Mouse (Mus musculus): ENCODE results near the gene Upk1a. TPM values are rescaled to one million over a fixed set of nuclear protein-coding genes. Genes with fewer than 3 reads are reported as not detected.

Upk1a gene
- polyA plus RNA-seq, 1 experiment from 2014 or later, result 0.47 TPM

DNA sequence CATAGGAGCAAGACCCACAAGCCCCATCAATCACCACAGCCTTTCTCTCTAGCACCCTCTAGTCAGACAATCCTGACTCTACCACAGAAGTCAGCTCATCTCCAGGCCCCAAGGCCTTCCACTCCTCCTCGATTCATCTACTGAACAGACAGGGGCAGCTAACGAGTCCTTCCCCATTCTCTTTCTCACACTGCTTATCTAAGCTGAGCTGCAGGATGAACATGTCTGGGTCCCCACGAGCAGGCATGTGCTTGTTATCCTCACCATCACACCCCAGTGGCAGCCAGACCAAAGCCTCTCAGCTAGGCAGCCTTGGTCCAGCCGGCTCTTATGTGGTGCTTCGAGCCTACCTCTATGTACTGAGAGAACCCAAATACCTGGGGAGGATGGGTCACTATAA, 40.3 kb downstream of the Upk1a start:
- H3K4me3 ChIP-seq (ENCODE audit: low read depth, low read length), result no peak overlapping the region
- no peak for ATAC-seq (replicated peaks; ENCODE audit: insufficient number of reproducible peaks, low FRiP score, low TSS enrichment)
- H3K4me2 ChIP-seq, result no peak overlapping the region
- H3K27me3 ChIP-seq (ENCODE audit: control insufficient read depth, insufficient read depth, low read length), result no peaks in the 10 kb centered on the region
- no peaks in the 10 kb centered on the region for H3K4me1 ChIP-seq (ENCODE audit: control insufficient read depth, insufficient read depth, low read length)
- peaks cover 72% of the 10 kb centered on the region for H3K36me3 ChIP-seq (ENCODE audit: control insufficient read depth, insufficient read depth, low read length)
- 90% methylated on average over 5 of the region's 5 CpGs for WGBS (ENCODE audit: insufficient replicate concordance)
- H3K27ac ChIP-seq (ENCODE audit: low read depth, low read length), result no peak overlapping the region
- no peak overlapping the region for H3K9ac ChIP-seq (ENCODE audit: low read depth, low read length)
- no peaks in the 10 kb centered on the region for H3K9me3 ChIP-seq (replicated peaks; ENCODE audit: control insufficient read depth, low read length)

GRCm38 (mm10) chr7:30567555-30567954, 45.1 kb downstream of the Upk1a start:
- peaks cover 29% of the 10 kb centered on the region for H3K36me3 ChIP-seq (ENCODE audit: control insufficient read depth, insufficient read depth, low read length)
- 88% methylated on average over 11 of the region's 11 CpGs for WGBS (ENCODE audit: insufficient replicate concordance)
- H3K4me2 ChIP-seq, result no peak overlapping the region
- no peak overlapping the region for H3K27ac ChIP-seq (ENCODE audit: low read depth, low read length)
- no peak overlapping the region for H3K9ac ChIP-seq (ENCODE audit: low read depth, low read length)
- H3K27me3 ChIP-seq (ENCODE audit: control insufficient read depth, insufficient read depth, low read length), result no peaks in the 10 kb centered on the region
- no peak for ATAC-seq (replicated peaks; ENCODE audit: insufficient number of reproducible peaks, low FRiP score, low TSS enrichment)
- H3K4me1 ChIP-seq (ENCODE audit: control insufficient read depth, insufficient read depth, low read length), result peaks cover 5% of the 10 kb centered on the region; the same call in 1 of the 2 replicates
- no peak overlapping the region for H3K4me3 ChIP-seq (ENCODE audit: low read depth, low read length)
- no peaks in the 10 kb centered on the region for H3K9me3 ChIP-seq (replicated peaks; ENCODE audit: control insufficient read depth, low read length)

DNA sequence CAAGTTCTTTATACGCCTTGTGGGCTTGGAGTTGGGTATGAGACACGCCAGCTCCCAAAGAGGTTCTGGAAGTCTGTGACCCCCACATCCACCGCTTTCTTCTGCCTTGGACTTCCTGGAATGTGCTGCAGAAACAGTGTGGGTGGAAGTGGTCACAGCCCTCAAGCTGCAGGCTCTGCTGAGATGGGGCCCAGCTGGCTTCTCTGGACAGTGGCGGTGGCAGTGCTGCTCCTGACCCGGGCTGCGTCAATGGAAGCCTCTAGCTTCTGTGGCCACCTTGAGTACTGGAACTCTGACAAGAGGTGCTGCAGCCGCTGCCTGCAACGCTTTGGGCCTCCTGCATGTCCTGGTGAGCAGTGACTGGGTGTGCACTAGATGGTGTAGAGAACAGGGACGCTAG, 46.6 kb downstream of the Upk1a start:
- Histone ChIP-seq H3K36me3 (ENCODE audit: control insufficient read depth, insufficient read depth, low read length) (peaks cover 19% of the 10 kb centered on the region), H3K27me3 (ENCODE audit: control insufficient read depth, insufficient read depth, low read length) (no peaks in the 10 kb centered on the region), H3K9me3 (replicated peaks; ENCODE audit: control insufficient read depth, low read length) (no peaks in the 10 kb centered on the region), H3K27ac (ENCODE audit: low read depth, low read length) (no peak overlapping the region), H3K9ac (ENCODE audit: low read depth, low read length) (no peak overlapping the region), H3K4me3 (ENCODE audit: low read depth, low read length) (no peak overlapping the region), H3K4me2 (no peak overlapping the region), H3K4me1 (ENCODE audit: control insufficient read depth, insufficient read depth, low read length) (peaks cover 5% of the 10 kb centered on the region; the same call in 1 of the 2 replicates)
- no peak for ATAC-seq (replicated peaks; ENCODE audit: insufficient number of reproducible peaks, low FRiP score, low TSS enrichment)
- 85% methylated on average over 9 of the region's 9 CpGs for WGBS (ENCODE audit: insufficient replicate concordance)

DNA sequence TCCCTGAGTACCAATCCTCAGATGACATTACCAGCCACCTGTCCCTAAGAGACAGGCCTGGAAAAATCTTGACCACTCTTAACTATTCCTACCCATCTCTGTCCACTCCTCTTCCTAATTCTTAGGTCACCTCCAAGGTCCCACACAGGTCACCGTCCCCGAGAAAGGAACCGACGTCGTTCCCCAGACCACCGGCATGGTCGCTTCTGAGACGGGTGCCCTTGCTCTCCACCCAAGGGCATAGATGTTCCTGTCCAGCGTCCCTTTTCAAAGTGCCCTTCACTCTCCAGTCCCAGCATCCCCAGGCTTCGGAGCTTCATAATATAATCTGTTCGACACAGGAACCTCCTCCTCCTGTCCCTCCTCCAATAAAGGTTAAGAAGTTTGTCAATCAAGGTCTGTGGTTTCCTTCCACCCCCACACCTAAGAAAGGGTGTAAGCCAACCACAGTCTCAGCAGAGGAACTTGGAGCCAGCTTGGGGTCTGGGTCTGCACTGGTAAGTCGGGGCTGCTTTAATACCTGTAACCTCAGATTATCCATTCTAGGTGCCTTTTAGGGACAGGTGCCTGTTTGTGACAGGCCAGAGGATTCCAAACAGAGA, 47.6 kb downstream of the Upk1a start, which contains the start of gene Igflr1:
TSS of gene Igflr1 (plus strand) at position 458 of the 602 bp plus-strand sequence.
- no peak for ATAC-seq (replicated peaks; ENCODE audit: insufficient number of reproducible peaks, low FRiP score, low TSS enrichment)
- H3K27ac ChIP-seq (ENCODE audit: low read depth, low read length), result no peak within 1 kb of the TSS
- no peaks in the 10 kb centered on the region for H3K27me3 ChIP-seq (ENCODE audit: control insufficient read depth, insufficient read depth, low read length)
- H3K36me3 ChIP-seq (ENCODE audit: control insufficient read depth, insufficient read depth, low read length), result peaks cover 13% of the 10 kb centered on the region
- peak within 1 kb of the TSS; percentile 79; the same call in 1 of the 2 replicates for H3K4me3 ChIP-seq (ENCODE audit: low read depth, low read length)
- H3K9ac ChIP-seq (ENCODE audit: low read depth, low read length), result no peak within 1 kb of the TSS
- 92% methylated on average over 12 of the region's 12 CpGs for WGBS (ENCODE audit: insufficient replicate concordance)
- H3K9me3 ChIP-seq (replicated peaks; ENCODE audit: control insufficient read depth, low read length), result no peaks in the 10 kb centered on the region
- H3K4me1 ChIP-seq (ENCODE audit: control insufficient read depth, insufficient read depth, low read length), result peaks cover 5% of the 10 kb centered on the region; the same call in 1 of the 2 replicates
- H3K4me2 ChIP-seq, result peak within 1 kb of the TSS; percentile 84

GRCm38 (mm10) chr7:30563906-30564280, 48.8 kb downstream of the Upk1a start:
- ATAC-seq (replicated peaks; ENCODE audit: insufficient number of reproducible peaks, low FRiP score, low TSS enrichment), result 0 out of 2 replicates have a peak, but pooled peaks have one; percentile 3
- whole genome bisulfite sequencing (ENCODE audit: insufficient replicate concordance), result 31% methylated on average over 6 of the region's 6 CpGs
- peak overlapping the region; percentile 92 for H3K9ac ChIP-seq (ENCODE audit: low read depth, low read length)
- no peak overlapping the region for H3K27ac ChIP-seq (ENCODE audit: low read depth, low read length)
- H3K36me3 ChIP-seq (ENCODE audit: control insufficient read depth, insufficient read depth, low read length), result peaks cover 1% of the 10 kb centered on the region; the same call in 1 of the 2 replicates
- no peaks in the 10 kb centered on the region for H3K9me3 ChIP-seq (replicated peaks; ENCODE audit: control insufficient read depth, low read length)
- no peaks in the 10 kb centered on the region for H3K27me3 ChIP-seq (ENCODE audit: control insufficient read depth, insufficient read depth, low read length)
- H3K4me1 ChIP-seq (ENCODE audit: control insufficient read depth, insufficient read depth, low read length), result peaks cover 7% of the 10 kb centered on the region; the same call in 1 of the 2 replicates
- H3K4me3 ChIP-seq (ENCODE audit: low read depth, low read length), result peak overlapping the region; percentile 79
- peak overlapping the region; percentile 84 for H3K4me2 ChIP-seq

DNA sequence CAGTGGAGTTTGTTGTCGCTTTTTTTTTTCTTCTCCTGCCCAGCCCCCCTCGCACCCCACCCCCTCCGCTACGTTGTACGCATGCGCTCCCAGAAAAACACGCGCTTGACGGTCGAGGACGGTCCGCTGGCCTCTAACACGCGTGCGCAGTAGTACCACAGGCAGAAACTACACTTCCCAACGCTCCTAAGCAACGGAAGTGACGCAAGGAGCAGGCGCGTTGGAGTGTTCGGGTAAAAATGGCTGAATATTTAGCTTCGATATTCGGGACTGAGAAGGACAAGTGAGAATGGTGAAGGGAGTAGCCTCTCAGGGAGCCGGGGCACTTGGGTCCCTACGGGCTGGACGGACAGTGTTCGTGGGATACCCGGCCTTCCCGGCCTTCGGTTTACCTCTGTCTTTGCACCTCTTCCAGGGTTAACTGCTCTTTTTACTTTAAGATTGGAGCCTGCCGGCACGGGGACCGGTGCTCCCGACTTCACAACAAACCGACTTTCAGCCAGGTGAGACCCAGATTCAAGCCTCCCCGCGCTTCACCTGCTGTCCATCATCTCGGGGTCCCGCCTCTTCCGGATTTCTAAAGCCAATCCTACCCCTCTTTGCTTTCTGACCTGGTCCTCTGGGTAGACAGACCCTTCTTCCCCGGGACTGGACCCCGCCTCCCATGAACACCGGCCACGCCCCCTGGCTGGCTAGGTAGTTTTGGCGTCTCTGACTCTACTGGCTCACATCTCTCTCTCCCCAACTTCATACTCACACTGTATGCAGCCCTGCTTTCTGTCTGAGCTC, 49.3 kb downstream of the Upk1a start, which contains the start of the genes U2af1l4, Gm49396 and Psenen:
TSS of gene U2af1l4 (plus strand) at position 185 of the 789 bp plus-strand sequence.
TSS of gene Gm49396 (plus strand) at position 228 of the 789 bp plus-strand sequence.
TSS of gene Psenen (minus strand) at position 511 of the 789 bp plus-strand sequence.
- H3K4me1 ChIP-seq (ENCODE audit: control insufficient read depth, insufficient read depth, low read length), result peaks cover 13% of the 10 kb centered on the region
- peak; percentile 79 for ATAC-seq (replicated peaks; ENCODE audit: insufficient number of reproducible peaks, low FRiP score, low TSS enrichment)
- H3K9me3 ChIP-seq (replicated peaks; ENCODE audit: control insufficient read depth, low read length), result no peaks in the 10 kb centered on the region
- H3K4me3 ChIP-seq (ENCODE audit: low read depth, low read length), result peak within 1 kb of the TSS; percentile 79
- no peaks in the 10 kb centered on the region for H3K27me3 ChIP-seq (ENCODE audit: control insufficient read depth, insufficient read depth, low read length)
- peak within 1 kb of the TSS; percentile 92 for H3K9ac ChIP-seq (ENCODE audit: low read depth, low read length)
- WGBS (ENCODE audit: insufficient replicate concordance), result under 1% methylated on average over 45 of the region's 45 CpGs
- no peaks in the 10 kb centered on the region; the same call in 1 of the 2 replicates for H3K36me3 ChIP-seq (ENCODE audit: control insufficient read depth, insufficient read depth, low read length)
- peak within 1 kb of the TSS; percentile 84 for H3K4me2 ChIP-seq
- H3K27ac ChIP-seq (ENCODE audit: low read depth, low read length), result peak within 1 kb of the TSS; percentile 98

GRCm38 (mm10) chr7:30562526-30563116, 50.0 kb downstream of the Upk1a start:
- no peak for ATAC-seq (replicated peaks; ENCODE audit: insufficient number of reproducible peaks, low FRiP score, low TSS enrichment)
- Histone ChIP-seq H3K4me1 (ENCODE audit: control insufficient read depth, insufficient read depth, low read length) (peaks cover 17% of the 10 kb centered on the region), H3K9ac (ENCODE audit: low read depth, low read length) (peak overlapping the region; percentile 75), H3K9me3 (replicated peaks; ENCODE audit: control insufficient read depth, low read length) (no peaks in the 10 kb centered on the region), H3K27me3 (ENCODE audit: control insufficient read depth, insufficient read depth, low read length) (no peaks in the 10 kb centered on the region), H3K4me3 (ENCODE audit: low read depth, low read length) (peak overlapping the region; percentile 79), H3K27ac (ENCODE audit: low read depth, low read length) (peak overlapping the region; percentile 98), H3K4me2 (peak overlapping the region; percentile 84), H3K36me3 (ENCODE audit: control insufficient read depth, insufficient read depth, low read length) (no peaks in the 10 kb centered on the region; the same call in 1 of the 2 replicates)
- 2% methylated on average over 27 of the region's 27 CpGs for WGBS (ENCODE audit: insufficient replicate concordance)

GRCm38 (mm10) chr7:30560296-30560695, 52.4 kb downstream of the Upk1a start:
- no peak overlapping the region; the same call in 1 of the 2 replicates for H3K9ac ChIP-seq (ENCODE audit: low read depth, low read length)
- 63% methylated on average over 2 of the region's 2 CpGs for WGBS (ENCODE audit: insufficient replicate concordance)
- H3K4me1 ChIP-seq (ENCODE audit: control insufficient read depth, insufficient read depth, low read length), result peaks cover 17% of the 10 kb centered on the region
- 0 out of 2 replicates have a peak overlapping the region, but pooled peaks have one; percentile 64 for H3K4me3 ChIP-seq (ENCODE audit: low read depth, low read length)
- no peaks in the 10 kb centered on the region for H3K27me3 ChIP-seq (ENCODE audit: control insufficient read depth, insufficient read depth, low read length)
- H3K27ac ChIP-seq (ENCODE audit: low read depth, low read length), result no peak overlapping the region
- peaks cover 12% of the 10 kb centered on the region for H3K36me3 ChIP-seq (ENCODE audit: control insufficient read depth, insufficient read depth, low read length)
- peak overlapping the region; percentile 97 for H3K4me2 ChIP-seq
- ATAC-seq (replicated peaks; ENCODE audit: insufficient number of reproducible peaks, low FRiP score, low TSS enrichment), result no peak
- H3K9me3 ChIP-seq (replicated peaks; ENCODE audit: control insufficient read depth, low read length), result no peaks in the 10 kb centered on the region

Measured in heart, embryonic 11.5 days (tissue).